Mouse (Mus musculus) layer of hippocampus, adult 2 months (tissue): ENCODE measurements around the gene Kcnn4. TPM values are rescaled to one million over a fixed set of nuclear protein-coding genes. Genes with fewer than 3 reads are reported as not detected.

Experiments used
- DNase-seq, 2 experiments: peaks; one replicate each; pipeline ENCODE4 v3.0.0; 2022; ENCODE audit warnings: low spot score in 2 of 2
- H3K27ac ChIP-seq: fragments of 200-600 bp; 2 replicates; pipeline ENCODE4 v1.8.1; 2022
- H3K4me3 ChIP-seq: fragments of 200-600 bp; 2 replicates; pipeline ENCODE4 v1.8.1; 2022; ENCODE audit warnings: mild to moderate bottlenecking
- CTCF ChIP-seq: fragments of 200-600 bp; conservative IDR thresholded peaks from 2 replicates; pipeline ENCODE4 v1.8.1; 2022; ENCODE audit warnings: antibody characterized with exemption, mild to moderate bottlenecking, moderate library complexity
- total RNA-seq, 2 experiments: library from RNA; stranded (reverse); gene quantifications; 2 replicates each; pipeline ENCODE4 v1.2.3; 2021

Kcnn4 gene
- total RNA-seq, 2 experiments from 2014 or later: 0.64 to 0.67 TPM

GRCm38 (mm10) chr7:24348896-24349295, 21.2 kb upstream of the Kcnn4 start, which contains the start of gene Lypd5:
Lypd5 (plus strand) TSS chr7:24349196.
- H3K27ac ChIP-seq: no peak within 1 kb of the TSS
- no peak for DNase-seq
- TF ChIP-seq CTCF: no peak
- no peak within 1 kb of the TSS for H3K4me3 ChIP-seq

- DNase-seq: no peak
- Histone ChIP-seq H3K27ac (no peak overlapping the region), H3K4me3 (no peak overlapping the region)
- no peak for TF ChIP-seq CTCF
Observed at GRCm38 (mm10) chr7:24355646-24356045, 14.4 kb upstream of the Kcnn4 start.

- TF ChIP-seq CTCF: no peak
- H3K27ac ChIP-seq: no peak overlapping the region
- H3K4me3 ChIP-seq: no peak overlapping the region
- no peak for DNase-seq
Observed at GRCm38 (mm10) chr7:24356081-24356480, 14.0 kb upstream of the Kcnn4 start.

- no peak for DNase-seq
- no peak overlapping the region for H3K27ac ChIP-seq
- H3K4me3 ChIP-seq: no peak overlapping the region
- TF ChIP-seq CTCF: peak; percentile 62
Observed at GRCm38 (mm10) chr7:24357899-24358298, 12.2 kb upstream of the Kcnn4 start.

- DNase-seq: no peak
Observed at GRCm38 (mm10) chr7:24359269-24359668, 10.8 kb upstream of the Kcnn4 start.

GRCm38 (mm10) chr7:24361001-24361400, 9.1 kb upstream of the Kcnn4 start:
- peak; percentile 52 for TF ChIP-seq CTCF
- DNase-seq: no peak
- no peak overlapping the region for H3K4me3 ChIP-seq

More at GRCm38 (mm10) chr7:24359269-24359668, 10.8 kb upstream of the Kcnn4 start:
- Histone ChIP-seq H3K27ac (no peak overlapping the region), H3K4me3 (no peak overlapping the region)
- TF ChIP-seq CTCF: no peak

GRCm38 (mm10) chr7:24363228-24363627, 6.8 kb upstream of the Kcnn4 start:
- peak; percentile 59 for TF ChIP-seq CTCF
- DNase-seq: peak in 1 of 2 experiments; percentile 64
- Histone ChIP-seq H3K27ac (no peak overlapping the region), H3K4me3 (no peak overlapping the region)

More at GRCm38 (mm10) chr7:24361001-24361400, 9.1 kb upstream of the Kcnn4 start:
- H3K27ac ChIP-seq: no peak overlapping the region

GRCm38 (mm10) chr7:24364827-24365226, 5.2 kb upstream of the Kcnn4 start:
- DNase-seq: peak; percentile 78 to 90
- Histone ChIP-seq H3K27ac (0 out of 2 replicates have a peak overlapping the region, but pooled peaks have one; percentile 28), H3K4me3 (no peak overlapping the region)
- TF ChIP-seq CTCF: peak; percentile 99; the same call in 1 of the 2 replicates

- no peak for DNase-seq
- H3K4me3 ChIP-seq: no peak overlapping the region
- no peak for TF ChIP-seq CTCF
- no peak overlapping the region for H3K27ac ChIP-seq
Observed at GRCm38 (mm10) chr7:24365258-24366014, 4.6 kb upstream of the Kcnn4 start.

- no peak for DNase-seq
- no peak for TF ChIP-seq CTCF
- Histone ChIP-seq H3K27ac (no peak overlapping the region), H3K4me3 (no peak overlapping the region)
Observed at GRCm38 (mm10) chr7:24366716-24367632, 3.1 kb upstream of the Kcnn4 start.

- no peak for DNase-seq
- H3K27ac ChIP-seq: no peak overlapping the region
- H3K4me3 ChIP-seq: no peak overlapping the region
- no peak for TF ChIP-seq CTCF
Observed at GRCm38 (mm10) chr7:24368226-24368625, 1.8 kb upstream of the Kcnn4 start.

GRCm38 (mm10) chr7:24368946-24369345, 1.1 kb upstream of the Kcnn4 start:
- TF ChIP-seq CTCF: no peak
- no peak overlapping the region for H3K27ac ChIP-seq
- no peak for DNase-seq
- H3K4me3 ChIP-seq: no peak overlapping the region
